Mouse (Mus musculus): ENCODE data around the gene Zcwpw1.
"Not testable (repeated sequence)": the region's sequence is repeated elsewhere in the genome, so short reads cannot be mapped to it uniquely, and the experiment has no call there.

Zcwpw1 gene

DNA sequence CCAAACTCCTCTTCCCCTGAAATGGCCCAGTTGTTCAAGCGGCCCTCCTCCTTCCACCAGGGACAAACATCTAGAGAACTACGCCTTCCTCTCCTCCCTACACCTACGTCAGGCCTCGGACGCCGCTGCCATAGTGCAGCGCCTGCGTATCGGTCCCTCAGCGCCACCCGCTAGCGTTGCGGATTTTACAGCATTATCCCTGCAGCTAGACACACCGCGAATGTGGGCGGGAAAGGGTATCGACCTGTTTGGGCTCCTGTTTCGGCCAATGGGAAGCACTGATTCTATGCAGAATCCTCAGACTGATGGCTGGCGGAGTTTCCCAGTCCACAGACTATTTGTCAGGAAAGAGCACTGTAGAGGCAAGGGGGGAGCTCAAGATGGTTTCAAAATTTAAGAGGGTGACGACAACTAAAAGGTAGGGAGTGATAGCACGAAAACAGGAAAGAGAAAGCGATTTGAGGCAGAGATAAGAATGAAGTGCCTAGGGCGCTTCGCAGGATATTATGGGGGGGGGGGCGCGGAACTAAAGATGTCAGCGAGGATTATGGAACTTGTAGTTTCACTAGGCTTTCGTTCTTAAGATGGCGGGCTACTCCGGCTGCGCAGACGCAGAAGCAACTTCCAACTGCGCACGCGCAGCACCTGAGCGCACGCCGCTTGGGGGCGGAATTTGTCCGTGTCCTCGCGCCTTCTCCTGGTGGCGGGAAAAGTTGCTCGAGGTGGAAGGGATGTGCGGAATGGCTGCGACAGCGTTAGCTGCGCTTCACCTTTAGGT, at the start of gene Zcwpw1, which contains the start of gene Mepce:
TSS of gene Zcwpw1 (plus strand) at position 648 of the 778 bp plus-strand sequence.
TSS of gene Mepce (minus strand) at position 505 of the 778 bp plus-strand sequence.
- DNase-seq (ENCODE audit: low read depth), result peak; percentile 92

DNA sequence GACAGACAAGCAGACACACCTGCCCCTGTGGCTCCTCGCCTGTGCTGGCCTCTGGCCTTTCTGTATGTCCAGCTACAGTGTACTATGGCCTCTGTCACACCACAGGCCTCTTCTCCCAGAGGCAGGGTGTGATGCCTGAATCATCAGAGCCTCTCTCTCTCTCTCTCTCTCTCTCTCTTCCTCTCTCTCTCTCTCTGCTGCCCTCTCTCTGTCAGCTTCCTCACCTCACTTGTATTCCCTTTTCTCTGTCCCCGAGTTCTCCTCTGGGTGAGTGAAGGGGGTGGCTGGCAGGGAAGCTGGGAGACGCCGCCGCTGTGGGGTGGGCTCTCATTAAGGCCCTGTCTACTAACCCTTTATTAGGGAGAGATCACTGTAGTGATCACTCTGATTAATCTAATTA, 49.1 kb upstream of the Zcwpw1 start:
- DNase-seq (ENCODE audit: low read depth), result no peak

- DNase-seq (ENCODE audit: low read depth), result no peak
Measured at GRCm38 (mm10) chr5:137739471-137739870, 48.1 kb upstream of the Zcwpw1 start.

DNA sequence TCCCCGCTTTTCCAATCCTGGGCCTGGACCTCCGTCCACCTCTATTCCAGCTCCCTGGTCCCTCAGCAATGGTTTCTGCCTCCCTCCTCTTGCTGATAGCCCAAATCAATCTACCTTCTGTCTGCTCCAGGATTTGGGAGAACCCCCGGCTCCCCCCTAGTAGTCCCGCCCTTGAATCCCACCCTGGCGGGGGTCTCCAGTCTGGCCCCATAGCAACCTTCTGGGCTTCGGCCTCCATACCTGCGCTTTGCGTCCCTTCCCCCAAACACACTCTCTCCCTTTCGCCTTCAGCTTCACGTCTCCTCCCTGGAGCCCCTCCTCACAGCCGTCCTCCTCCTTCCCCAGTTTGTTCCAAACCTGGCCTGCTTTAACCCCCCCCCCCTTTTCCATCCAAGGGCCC, 47.1 kb upstream of the Zcwpw1 start:
- DNase-seq (ENCODE audit: low read depth), result no peak

GRCm38 (mm10) chr5:137741023-137741931, 46.3 kb upstream of the Zcwpw1 start, which contains the start of gene Nyap1:
Gene Nyap1, minus strand, starts transcription at chr5:137741607.
- peak; percentile 66 for DNase-seq (ENCODE audit: low read depth)

GRCm38 (mm10) chr5:137742048-137742447, 45.5 kb upstream of the Zcwpw1 start:
- DNase-seq (ENCODE audit: low read depth), result no peak

- no peak for DNase-seq (ENCODE audit: low read depth)
Measured at GRCm38 (mm10) chr5:137742836-137743235, 44.8 kb upstream of the Zcwpw1 start.

- DNase-seq (ENCODE audit: low read depth), result no peak
Measured at GRCm38 (mm10) chr5:137744197-137744596, 43.4 kb upstream of the Zcwpw1 start.

GRCm38 (mm10) chr5:137745214-137746171, 42.1 kb upstream of the Zcwpw1 start, which contains the start of gene Tsc22d4:
Gene Tsc22d4, plus strand, starts transcription at chr5:137745730.
- peak; percentile 68 for DNase-seq (ENCODE audit: low read depth)

DNA sequence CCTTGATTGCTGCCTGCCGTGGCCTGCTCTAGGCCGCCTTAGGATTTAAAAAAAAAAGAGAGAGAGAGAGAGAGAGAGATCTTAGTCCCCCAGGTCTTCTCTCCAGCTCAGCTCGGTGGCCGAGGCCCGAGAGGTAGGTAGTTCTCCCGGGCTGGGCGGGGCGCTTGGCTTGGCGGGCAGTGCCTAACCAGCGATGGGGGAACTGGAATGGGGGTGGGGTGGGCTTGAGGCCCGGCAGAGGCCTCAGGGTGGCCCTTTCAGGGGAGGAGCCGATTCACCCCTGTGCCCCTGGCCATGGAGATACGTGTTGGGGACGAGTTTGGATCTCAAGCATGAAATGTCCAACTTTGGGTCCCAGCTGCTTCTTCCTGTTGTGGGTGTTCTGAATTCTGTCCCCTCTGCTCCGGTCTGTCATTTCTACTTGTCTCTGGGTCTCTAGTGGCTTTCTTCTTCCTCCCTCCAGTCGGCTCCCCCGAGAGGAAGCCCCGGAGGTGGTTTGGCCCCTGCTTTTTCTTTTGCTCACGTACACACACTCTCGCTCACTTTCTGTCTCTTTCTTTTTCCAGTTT, 41.2 kb upstream of the Zcwpw1 start:
- DNase-seq (ENCODE audit: low read depth), result peak; percentile 60

DNA sequence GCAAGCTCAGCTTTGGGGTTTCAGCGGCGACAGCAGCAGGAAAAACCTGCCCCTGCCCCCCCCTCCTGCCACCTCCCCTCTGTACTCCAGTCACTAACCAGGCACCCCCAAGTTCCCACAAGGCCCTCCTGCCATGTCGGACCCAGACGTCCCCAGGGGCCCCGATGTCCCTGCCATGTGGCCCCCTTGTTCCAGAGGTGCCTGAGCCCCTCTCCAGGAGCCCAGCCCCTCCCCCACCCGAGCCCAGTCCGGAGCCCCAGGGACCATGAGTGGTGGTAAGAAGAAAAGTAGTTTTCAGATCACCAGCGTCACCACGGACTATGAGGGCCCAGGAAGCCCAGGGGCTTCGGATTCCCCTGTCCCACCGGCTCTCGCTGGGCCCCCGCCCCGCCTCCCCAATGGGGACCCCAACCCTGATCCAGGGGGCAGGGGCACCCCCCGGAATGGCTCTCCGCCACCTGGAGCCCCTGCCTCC, 40.7 kb upstream of the Zcwpw1 start:
- DNase-seq (ENCODE audit: low read depth), result no peak

GRCm38 (mm10) chr5:137747326-137747961, 40.2 kb upstream of the Zcwpw1 start:
- no peak for DNase-seq (ENCODE audit: low read depth)

- DNase-seq (ENCODE audit: low read depth), result no peak
Measured at GRCm38 (mm10) chr5:137748130-137748770, 39.3 kb upstream of the Zcwpw1 start.

DNA sequence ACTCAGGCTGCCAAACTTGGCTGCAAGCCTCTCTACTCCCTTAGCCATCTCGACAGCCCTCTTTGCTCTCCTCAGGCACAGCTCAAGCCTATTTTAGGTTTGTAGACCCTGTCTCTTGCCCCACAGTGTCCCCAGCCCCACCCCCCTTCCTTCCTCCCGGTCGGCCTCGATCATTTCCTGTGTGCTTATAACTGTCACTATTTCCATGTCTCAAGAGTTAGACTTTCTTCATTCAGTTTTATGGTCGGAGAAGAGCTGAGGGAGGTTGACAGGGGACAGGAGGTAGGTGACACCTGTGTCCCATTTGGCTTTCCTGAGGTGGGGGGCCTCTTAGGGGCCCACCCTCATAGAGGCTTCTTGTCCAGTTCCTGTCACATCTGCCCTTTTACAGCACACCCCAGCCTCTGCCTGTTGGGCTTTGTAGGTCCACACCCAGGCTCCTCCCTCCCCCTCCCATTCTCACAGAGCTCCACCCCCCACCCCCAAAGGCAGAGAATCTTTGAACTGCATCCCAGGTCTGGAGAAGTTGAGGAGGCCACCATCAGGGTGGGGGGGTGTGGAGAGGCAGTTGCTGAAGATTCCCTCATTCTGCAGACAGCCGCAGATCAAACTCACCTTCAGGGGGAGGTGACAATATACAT, 38.3 kb upstream of the Zcwpw1 start:
- no peak for DNase-seq (ENCODE audit: low read depth)

GRCm38 (mm10) chr5:137750212-137750611, 37.4 kb upstream of the Zcwpw1 start:
- not testable (repeated sequence) for DNase-seq (ENCODE audit: low read depth)

- DNase-seq (ENCODE audit: low read depth), result no peak
Measured at GRCm38 (mm10) chr5:137751221-137751887, 36.2 kb upstream of the Zcwpw1 start.

DNA sequence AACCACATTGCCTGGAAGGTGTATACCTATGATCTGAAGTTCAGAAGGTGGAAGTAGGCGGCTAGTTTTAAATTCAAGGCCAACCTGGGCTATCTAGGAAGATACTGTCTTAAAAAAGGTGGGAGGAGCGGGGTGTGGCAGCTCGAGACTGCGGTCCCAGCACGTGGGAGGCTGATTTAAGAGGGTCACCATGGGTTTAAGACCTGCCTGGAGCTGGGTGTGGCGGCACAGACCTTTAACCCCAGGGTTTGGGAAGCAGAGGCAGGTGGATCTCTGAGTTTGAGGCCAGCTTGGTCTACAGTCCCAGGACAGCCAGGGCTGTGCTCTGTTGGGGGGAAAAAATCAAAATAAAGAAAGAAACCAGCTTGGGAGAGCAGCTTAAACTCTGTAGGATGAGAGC, 35.6 kb upstream of the Zcwpw1 start:
- no peak for DNase-seq (ENCODE audit: low read depth)

DNA sequence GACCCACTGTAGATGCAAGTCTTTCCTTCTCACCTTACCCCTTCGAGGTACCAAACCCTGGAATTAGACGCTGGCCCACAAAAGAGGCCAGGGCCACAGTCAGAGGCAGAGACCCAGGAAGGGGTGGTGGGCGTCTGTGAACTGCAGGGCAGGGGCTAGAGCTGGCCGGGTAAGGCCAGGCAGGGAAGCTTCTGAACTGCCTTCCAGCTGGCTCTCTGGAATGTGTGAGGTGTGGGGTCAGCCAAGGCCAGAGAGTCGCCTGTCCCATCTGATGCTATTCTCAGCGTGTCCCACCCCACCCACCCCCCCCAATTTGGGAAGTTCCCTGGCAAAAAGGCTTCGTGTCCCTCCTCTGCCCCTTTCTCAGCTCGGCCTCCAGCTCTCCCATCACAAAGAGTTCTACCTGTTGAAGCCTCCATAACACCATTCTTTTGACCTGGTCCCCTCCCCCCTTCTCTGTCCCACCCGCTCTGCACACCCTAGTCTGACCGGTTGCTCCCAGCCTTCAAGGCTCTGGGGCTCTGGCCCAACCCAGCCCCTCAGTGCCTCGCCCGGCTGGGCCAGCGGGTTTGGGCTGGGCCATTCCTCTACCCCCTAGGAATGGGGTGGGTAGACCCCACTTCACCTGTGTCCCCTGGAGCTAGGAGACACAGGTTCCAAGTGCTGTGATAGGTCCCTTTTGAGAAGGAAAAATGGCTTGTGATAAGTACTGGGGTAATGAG, 34.3 kb upstream of the Zcwpw1 start:
- DNase-seq (ENCODE audit: low read depth), result no peak

Measured in c-Kit-positive CD71-negative TER-119-negative erythroid progenitor cells, embryonic 14.5 days (primary cell).